Mouse (Mus musculus): ENCODE results near the gene Vps11. TPM values are rescaled to one million over a fixed set of nuclear protein-coding genes. Genes with fewer than 3 reads are reported as not detected.
A peak's percentile ranks its signal among the peaks of the same experiment; 100 is the strongest.
"Not testable (repeated sequence)": the region's sequence is repeated elsewhere in the genome, so short reads cannot be mapped to it uniquely, and the experiment has no call there.

The Vps11 gene
- polyA plus RNA-seq, 1 experiment from 2014 or later = 32.4 TPM

DNA sequence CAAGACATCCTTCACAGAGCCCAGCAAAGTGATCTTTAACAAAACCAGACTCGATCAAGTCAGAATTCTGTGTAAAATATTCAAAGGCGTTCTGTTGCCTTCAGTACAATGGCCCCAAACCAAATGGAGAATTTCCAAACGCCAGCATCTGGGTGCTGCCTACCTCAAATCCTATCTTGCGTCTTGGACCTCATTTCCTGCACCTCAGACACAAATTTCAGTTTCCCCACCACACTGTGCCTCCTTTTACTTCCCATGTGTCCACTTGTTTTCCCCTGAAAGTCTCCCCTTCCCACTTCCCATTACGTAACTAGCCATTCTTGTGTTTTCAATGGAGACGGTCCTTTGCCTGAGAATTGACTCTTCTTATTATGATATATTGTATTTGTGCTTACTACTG, 54.9 kb downstream of the Vps11 start:
- Histone ChIP-seq H3K9me3 (ENCODE audit: control insufficient read depth, low read length) (no peaks in the 10 kb centered on the region), H3K36me3 (ENCODE audit: control insufficient read depth, insufficient read depth, low read length) (peaks cover 3% of the 10 kb centered on the region; the same call in 1 of the 2 replicates), H3K27me3 (ENCODE audit: control insufficient read depth, insufficient read depth, low read length) (no peaks in the 10 kb centered on the region), H3K9ac (ENCODE audit: low read length) (no peak overlapping the region), H3K4me1 (ENCODE audit: control insufficient read depth, insufficient read depth, low read length) (peaks cover 15% of the 10 kb centered on the region), H3K4me3 (ENCODE audit: low read depth, low read length) (no peak overlapping the region), H3K4me2 (no peak overlapping the region), H3K27ac (ENCODE audit: low read depth, low read length) (no peak overlapping the region)
- WGBS = 89% methylated on average over 6 of the region's 6 CpGs
- DNase-seq (ENCODE audit: low spot score, missing footprints) (peak; percentile 54), ATAC-seq (ENCODE audit: low FRiP score) (no peak)

DNA sequence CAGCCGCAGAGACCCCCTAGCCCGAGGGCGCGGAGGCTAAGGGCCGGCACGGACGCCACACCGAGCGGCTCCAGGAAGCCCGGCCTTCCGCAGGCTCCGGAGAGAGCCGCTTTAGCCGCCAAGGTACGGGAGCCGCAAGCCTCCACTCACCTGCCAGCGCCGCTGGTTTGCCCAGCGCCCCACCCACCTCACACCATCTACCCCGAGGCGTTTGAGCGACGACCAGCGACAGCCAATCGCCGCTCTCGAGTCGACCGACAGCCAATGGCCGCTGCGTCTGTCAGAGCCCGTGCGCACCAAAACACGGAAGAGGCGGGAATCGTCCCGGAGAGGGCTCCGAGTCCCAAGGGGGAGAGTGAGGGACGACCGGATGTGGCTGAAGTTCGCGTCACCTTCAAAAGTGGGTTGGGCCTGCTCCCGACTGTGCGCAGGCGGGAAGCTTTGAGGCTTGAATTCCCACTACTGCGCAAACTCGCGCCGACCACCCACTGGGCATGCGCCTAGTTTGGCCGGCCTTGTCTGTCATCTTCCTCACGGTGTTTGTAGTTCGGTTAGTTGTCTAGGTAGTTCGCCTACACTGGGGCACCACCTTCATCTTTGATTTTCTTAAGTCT, 55.9 kb downstream of the Vps11 start, which contains the start of gene Hinfp:
Gene Hinfp, minus strand, starts transcription at position 206 of the 614 bp plus-strand sequence.
- H3K9me3 ChIP-seq (ENCODE audit: control insufficient read depth, low read length) = no peaks in the 10 kb centered on the region
- H3K27ac ChIP-seq (ENCODE audit: low read depth, low read length) = no peak within 1 kb of the TSS
- WGBS = 1% methylated on average over 51 of the region's 54 CpGs
- DNase-seq (ENCODE audit: low spot score, missing footprints) (peak; percentile 99), ATAC-seq (ENCODE audit: low FRiP score) (peak; percentile 99)
- peaks cover 7% of the 10 kb centered on the region for H3K4me1 ChIP-seq (ENCODE audit: control insufficient read depth, insufficient read depth, low read length)
- peaks cover 3% of the 10 kb centered on the region; the same call in 1 of the 2 replicates for H3K36me3 ChIP-seq (ENCODE audit: control insufficient read depth, insufficient read depth, low read length)
- peak within 1 kb of the TSS; percentile 66 for H3K9ac ChIP-seq (ENCODE audit: low read length)
- H3K4me3 ChIP-seq (ENCODE audit: low read depth, low read length) = peak within 1 kb of the TSS; percentile 63
- H3K4me2 ChIP-seq = peak within 1 kb of the TSS; percentile 81
- H3K27me3 ChIP-seq (ENCODE audit: control insufficient read depth, insufficient read depth, low read length) = no peaks in the 10 kb centered on the region

GRCm38 (mm10) chr9:44300001-44300400, 61.5 kb downstream of the Vps11 start:
- not testable (repeated sequence) for ATAC-seq (ENCODE audit: low FRiP score); H3K4me1 ChIP-seq (ENCODE audit: control insufficient read depth, insufficient read depth, low read length)

More at GRCm38 (mm10) chr9:44300001-44300400, 61.5 kb downstream of the Vps11 start:
- DNase-seq (ENCODE audit: low spot score, missing footprints); H3K9ac ChIP-seq (ENCODE audit: low read length); H3K4me3 ChIP-seq (ENCODE audit: low read depth, low read length); H3K4me2 ChIP-seq; H3K27ac ChIP-seq (ENCODE audit: low read depth, low read length); H3K9me3 ChIP-seq (ENCODE audit: control insufficient read depth, low read length); H3K27me3 ChIP-seq (ENCODE audit: control insufficient read depth, insufficient read depth, low read length): not testable (repeated sequence)
- 97% methylated on average over 3 of the region's 3 CpGs for WGBS
- peaks cover 33% of the 10 kb centered on the region for H3K36me3 ChIP-seq (ENCODE audit: control insufficient read depth, insufficient read depth, low read length)

Small RNA genes lying within 50 kb of the gene (microRNA-seq; reads per million reads assigned to microRNA genes)
- gene Gm44335 = not detected
- not detected for gene Mir7085

Other genes with a start within 250 kb of the Vps11 start
- 0.23 and 0.36 TPM in 2 replicates for gene Gm49380, start 248.2 kb downstream of the Vps11 start, polyA plus RNA-seq (2014; fragmentation: Nextera tagmentation; extraction: Ambion mirVana)
- 49.5 and 56.4 TPM in 2 replicates for gene Rnf26, start 248.2 kb downstream of the Vps11 start, polyA plus RNA-seq (2014; fragmentation: Nextera tagmentation; extraction: Ambion mirVana)
- gene Mcam, start 227.2 kb downstream of the Vps11 start, polyA plus RNA-seq (2014; fragmentation: Nextera tagmentation; extraction: Ambion mirVana) = 14.5 and 15.2 TPM in 2 replicates
- 20.9 and 22.2 TPM in 2 replicates for gene Cbl, start 127.6 kb downstream of the Vps11 start, polyA plus RNA-seq (2014; fragmentation: Nextera tagmentation; extraction: Ambion mirVana)
- gene Ccdc153, start 121.0 kb downstream of the Vps11 start, polyA plus RNA-seq (2014; fragmentation: Nextera tagmentation; extraction: Ambion mirVana) = not detected in 2 replicates
- 0.23 TPM in 1 of 2 replicates, not detected in the other for gene Pdzd3, start 110.2 kb downstream of the Vps11 start, polyA plus RNA-seq (2014; fragmentation: Nextera tagmentation; extraction: Ambion mirVana)
- gene Nlrx1, start 93.1 kb downstream of the Vps11 start, polyA plus RNA-seq (2014; fragmentation: Nextera tagmentation; extraction: Ambion mirVana) = 1.9 and 3.2 TPM in 2 replicates
- gene Abcg4, start 73.1 kb downstream of the Vps11 start, polyA plus RNA-seq (2014; fragmentation: Nextera tagmentation; extraction: Ambion mirVana) = 3.2 and 4.8 TPM in 2 replicates
- gene Hinfp, start 56.0 kb downstream of the Vps11 start, polyA plus RNA-seq (2014; fragmentation: Nextera tagmentation; extraction: Ambion mirVana) = 25.6 and 28.0 TPM in 2 replicates
- 9.8 and 10.4 TPM in 2 replicates for gene C2cd2l, start 41.4 kb downstream of the Vps11 start, polyA plus RNA-seq (2014; fragmentation: Nextera tagmentation; extraction: Ambion mirVana)
- gene Dpagt1, start 35.7 kb downstream of the Vps11 start, polyA plus RNA-seq (2014; fragmentation: Nextera tagmentation; extraction: Ambion mirVana) = 41.8 and 48.9 TPM in 2 replicates
- 355 and 377 TPM in 2 replicates for gene H2afx, start 27.0 kb downstream of the Vps11 start, polyA plus RNA-seq (2014; fragmentation: Nextera tagmentation; extraction: Ambion mirVana)
- 147 and 158 TPM in 2 replicates for gene Hmbs, start 17.4 kb downstream of the Vps11 start, polyA plus RNA-seq (2014; fragmentation: Nextera tagmentation; extraction: Ambion mirVana)
- 28.1 and 30.1 TPM in 2 replicates for gene Hyou1, start 17.8 kb upstream of the Vps11 start, polyA plus RNA-seq (2014; fragmentation: Nextera tagmentation; extraction: Ambion mirVana)
- gene Slc37a4, start 35.2 kb upstream of the Vps11 start, polyA plus RNA-seq (2014; fragmentation: Nextera tagmentation; extraction: Ambion mirVana) = 20.8 and 21.1 TPM in 2 replicates
- 1,710 and 1,826 TPM in 2 replicates for gene Rps25, start 45.5 kb upstream of the Vps11 start, polyA plus RNA-seq (2014; fragmentation: Nextera tagmentation; extraction: Ambion mirVana)
- gene Trappc4, start 45.9 kb upstream of the Vps11 start, polyA plus RNA-seq (2014; fragmentation: Nextera tagmentation; extraction: Ambion mirVana) = 225 and 239 TPM in 2 replicates
- gene Ccdc84, start 56.9 kb upstream of the Vps11 start, polyA plus RNA-seq (2014; fragmentation: Nextera tagmentation; extraction: Ambion mirVana) = 24.2 and 31.9 TPM in 2 replicates
- not detected in 2 replicates for gene Foxr1, start 79.5 kb upstream of the Vps11 start, polyA plus RNA-seq (2014; fragmentation: Nextera tagmentation; extraction: Ambion mirVana)
- not detected in 2 replicates for gene Upk2, start 93.3 kb upstream of the Vps11 start, polyA plus RNA-seq (2014; fragmentation: Nextera tagmentation; extraction: Ambion mirVana)
- gene Bcl9l, start 121.2 kb upstream of the Vps11 start, polyA plus RNA-seq (2014; fragmentation: Nextera tagmentation; extraction: Ambion mirVana) = 5.6 and 6.4 TPM in 2 replicates
- 0.10 TPM in 1 of 2 replicates, not detected in the other for gene Cxcr5, start 200.2 kb upstream of the Vps11 start, polyA plus RNA-seq (2014; fragmentation: Nextera tagmentation; extraction: Ambion mirVana)
- gene Ddx6, start 243.2 kb upstream of the Vps11 start, polyA plus RNA-seq (2014; fragmentation: Nextera tagmentation; extraction: Ambion mirVana) = 11.9 and 13.8 TPM in 2 replicates